Mouse (Mus musculus): ENCODE results near the gene Dennd4b.
A peak's percentile ranks its signal among the peaks of the same experiment; 100 is the strongest.

DNA sequence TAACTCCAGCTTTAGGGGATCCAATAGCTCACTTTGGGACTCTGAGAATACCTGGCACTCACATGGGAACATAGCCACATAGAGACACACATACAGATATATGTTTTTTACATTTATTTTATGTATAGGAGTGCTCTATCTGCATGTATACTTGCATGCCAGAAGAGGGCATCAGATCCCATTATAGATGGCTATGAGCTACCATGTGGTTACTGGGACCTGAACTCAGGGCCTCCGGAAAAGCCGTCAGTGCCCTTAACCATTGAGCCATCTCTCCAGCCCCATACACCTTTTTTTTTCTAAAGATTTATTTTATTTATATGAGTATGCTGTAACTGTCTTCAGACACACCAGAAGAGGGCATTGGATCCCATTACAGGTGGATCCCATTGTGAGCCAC is 19.2 kb downstream of the Dennd4b start:
- TF ChIP-seq CTCF (IDR thresholded peaks at IDR 0.05; ENCODE audit: low read depth, low read length) (peak; percentile 13; the same call in 1 of the 2 replicates), POLR2A (IDR thresholded peaks at IDR 0.05; ENCODE audit: borderline replicate concordance, low read depth, low read length) (no peak)

Measured in bone marrow macrophage, adult 2 months (primary cell).